ENCODE assay signal across 1 mouse cellular context in genomic region chr8:123042158-123042973, GRCm38 (mm10).
TF ChIP-seq lines count a peak whose summit lies in the region.

Gene Ankrd11 (minus strand): TSS chr8:123042277.

TF ChIP-seq in CH12.LX, 34 proteins besides CTCF, POLR2A, EP300 and RAD21 (continued from another document):
- TF ChIP-seq JUN (IDR thresholded peaks at IDR 0.05; ENCODE audit: insufficient read depth, low read depth, low read length), result no peak
- TF ChIP-seq NELFE (IDR thresholded peaks at IDR 0.05; ENCODE audit: low read depth, low read length), result peak; percentile 92
- TF ChIP-seq MEF2A (IDR thresholded peaks at IDR 0.05; ENCODE audit: borderline replicate concordance, low read depth, low read length), result peak; percentile 56; the same call in 1 of the 2 replicates
- peak; percentile 94 for TF ChIP-seq ELF1 (IDR thresholded peaks at IDR 0.05; ENCODE audit: low read depth, low read length)
- no peak for TF ChIP-seq ZC3H11A (IDR thresholded peaks at IDR 0.05; ENCODE audit: low read depth, low read length)
- peak; percentile 76; the same call in 1 of the 2 replicates for TF ChIP-seq TBP (conservative IDR thresholded peaks at IDR 0.05; ENCODE audit: low read depth, low read length)
- TF ChIP-seq SIN3A (IDR thresholded peaks at IDR 0.05; ENCODE audit: low read length), result peak; percentile 99
- TF ChIP-seq MAFK (IDR thresholded peaks at IDR 0.05; ENCODE audit: insufficient replicate concordance, low read length), result no peak
- peak; percentile 91 for TF ChIP-seq CHD2 (IDR thresholded peaks at IDR 0.05; ENCODE audit: low read length)
- TF ChIP-seq UBTF (IDR thresholded peaks at IDR 0.05; ENCODE audit: low read depth, low read length), result peak; percentile 52; the same call in 1 of the 2 replicates
- no peak for TF ChIP-seq PAX5 (IDR thresholded peaks at IDR 0.05; ENCODE audit: low read length)
- peak; percentile 16; the same call in 1 of the 2 replicates for TF ChIP-seq ZMIZ1 (IDR thresholded peaks at IDR 0.05; ENCODE audit: low read depth, low read length)
- no peak for TF ChIP-seq CHD1 (IDR thresholded peaks at IDR 0.05; ENCODE audit: low read depth, low read length)
